Mouse (Mus musculus) hindbrain, postnatal 0 days (tissue): Measurements from ENCODE around the gene Nos2. TPM values are rescaled to one million over a fixed set of nuclear protein-coding genes. Genes with fewer than 3 reads are reported as not detected.
A peak's percentile ranks its signal among the peaks of the same experiment; 100 is the strongest.

ENCODE experiments used
- ATAC-seq: fragments of 200-750 bp; cut with Nextera tagmentation; 2 replicates; pipeline ENCODE4 v1.8.0; 2017; ENCODE audit warnings: mild to moderate bottlenecking, moderate TSS enrichment, moderate library complexity
- DNase-seq: peaks from one replicate; pipeline ENCODE4 v3.0.0-alpha.2; 2015; ENCODE audit warnings: low spot score
- H3K27ac ChIP-seq: fragments of 300-500 bp; sonication (generic); 2 replicates; pipeline ENCODE4 v1.5.1; 2014; ENCODE audit warnings: mild to moderate bottlenecking
- H3K27me3 ChIP-seq: fragments of 300-500 bp; sonication (generic); 2 replicates; pipeline ENCODE4 v1.6.1; 2014; ENCODE audit warnings: low read length, mixed read lengths; ENCODE audit not compliant: insufficient read depth
- H3K36me3 ChIP-seq: fragments of 300-500 bp; sonication (generic); 2 replicates; pipeline ENCODE4 v1.6.1; 2014; ENCODE audit warnings: low read length, mixed read lengths; ENCODE audit not compliant: insufficient read depth
- H3K4me1 ChIP-seq: fragments of 300-500 bp; sonication (generic); 2 replicates; pipeline ENCODE4 v1.6.1; 2014; ENCODE audit warnings: antibody characterized with exemption, low read length, mixed read lengths; ENCODE audit not compliant: insufficient read depth
- H3K4me2 ChIP-seq: fragments of 300-500 bp; sonication (generic); 2 replicates; pipeline ENCODE4 v1.6.1; 2014; ENCODE audit warnings: low read depth, mild to moderate bottlenecking, low read length, moderate library complexity, mixed read lengths
- H3K4me3 ChIP-seq: fragments of 300-500 bp; sonication (generic); 2 replicates; pipeline ENCODE4 v1.5.1; 2014; ENCODE audit warnings: low read length
- H3K9ac ChIP-seq: fragments of 300-500 bp; sonication (generic); replicated peaks from 2 replicates; pipeline ENCODE4 v1.6.1; 2014; ENCODE audit warnings: mild to moderate bottlenecking, low read length, moderate library complexity, mixed read lengths
- H3K9me3 ChIP-seq: fragments of 300-500 bp; sonication (generic); 2 replicates; pipeline ENCODE4 v1.6.1; 2016; ENCODE audit warnings: low read length, mixed read lengths
- CTCF ChIP-seq: IDR thresholded peaks from 2 replicates; pipeline ENCODE4 v1.5.1; 2016; ENCODE audit warnings: antibody characterized with exemption, control low read depth, low read depth
- WGBS: fragments of 180-500 bp; shearing (Covaris S2); extraction: QIAGEN DNeasy Blood & Tissue Kit; methylation state at CpG from one replicate; pipeline ENCODE4 v1.1.7; 2014; 5-methylcytosine and 5-hydroxymethylcytosine counted together
- polyA plus RNA-seq: library from polyadenylated mRNA; unstranded; fragments of >200 nt; fragmentation: Nextera tagmentation; extraction: Ambion mirVana; gene quantifications from 2 replicates; pipeline ENCODE4 v1.2.1, GENCODE M21; 2015
- total RNA-seq: library from RNA; depleted of rRNA; stranded (reverse); fragments of >200 nt; gene quantifications from 2 replicates; pipeline ENCODE4 v1.2.3, GENCODE M21; 2014

Nos2 gene
- total and polyA plus RNA-seq, 2 experiments from 2014 or later = 0.21 to 0.41 TPM

- Histone ChIP-seq H3K9me3 (no peaks in the 10 kb centered on the region), H3K9ac (no peak overlapping the region), H3K27ac (no peak overlapping the region), H3K4me2 (no peak overlapping the region), H3K4me1 (0 out of 2 replicates have a peak, but pooled peaks cover 5% of the 10 kb centered on the region), H3K36me3 (no peaks in the 10 kb centered on the region), H3K27me3 (peaks cover 24% of the 10 kb centered on the region), H3K4me3 (no peak overlapping the region)
- no peak for TF ChIP-seq CTCF
- DNase-seq (peak; percentile 88), ATAC-seq (peak; percentile 76)
- 25% methylated on average over 5 of the region's 5 CpGs for WGBS
Observed at GRCm38 (mm10) chr11:78929345-78929744, 8.8 kb downstream of the Nos2 start.

- no peak for TF ChIP-seq CTCF
- no peak for DNase-seq
- Histone ChIP-seq H3K27me3 (no peaks in the 10 kb centered on the region), H3K9me3 (no peaks in the 10 kb centered on the region), H3K4me1 (0 out of 2 replicates have a peak, but pooled peaks cover 1% of the 10 kb centered on the region), H3K4me3 (no peak overlapping the region), H3K9ac (no peak overlapping the region), H3K4me2 (no peak overlapping the region), H3K36me3 (no peaks in the 10 kb centered on the region), H3K27ac (no peak overlapping the region)
- 78% methylated on average over 7 of the region's 7 CpGs for WGBS
- no peak for ATAC-seq
Observed at GRCm38 (mm10) chr11:78934307-78934706, 13.7 kb downstream of the Nos2 start.

- Histone ChIP-seq H3K4me1 (no peaks in the 10 kb centered on the region), H3K27ac (no peak overlapping the region), H3K4me3 (no peak overlapping the region), H3K4me2 (no peak overlapping the region), H3K27me3 (no peaks in the 10 kb centered on the region), H3K9ac (no peak overlapping the region), H3K9me3 (no peaks in the 10 kb centered on the region), H3K36me3 (no peaks in the 10 kb centered on the region)
- no peak for TF ChIP-seq CTCF
- DNase-seq (no peak), ATAC-seq (no peak)
- 78% methylated on average over 4 of the region's 4 CpGs for WGBS
Observed at GRCm38 (mm10) chr11:78934727-78935126, 14.1 kb downstream of the Nos2 start.

- Histone ChIP-seq H3K36me3 (no peaks in the 10 kb centered on the region), H3K27ac (no peak overlapping the region), H3K9ac (no peak overlapping the region), H3K27me3 (no peaks in the 10 kb centered on the region), H3K4me3 (no peak overlapping the region), H3K4me2 (no peak overlapping the region), H3K4me1 (no peaks in the 10 kb centered on the region), H3K9me3 (no peaks in the 10 kb centered on the region)
- TF ChIP-seq CTCF = no peak
- 77% methylated on average over 6 of the region's 6 CpGs for WGBS
- DNase-seq = no peak
- no peak for ATAC-seq
Observed at GRCm38 (mm10) chr11:78935178-78935577, 14.6 kb downstream of the Nos2 start.

- DNase-seq (no peak), ATAC-seq (no peak)
- H3K4me2 ChIP-seq = no peak overlapping the region
- 88% methylated on average over 1 of the region's 1 CpGs for WGBS
- H3K27me3 ChIP-seq = no peaks in the 10 kb centered on the region
- no peak overlapping the region for H3K27ac ChIP-seq
- no peaks in the 10 kb centered on the region for H3K9me3 ChIP-seq
- H3K36me3 ChIP-seq = no peaks in the 10 kb centered on the region
- H3K4me1 ChIP-seq = no peaks in the 10 kb centered on the region
- no peak overlapping the region for H3K4me3 ChIP-seq
- no peak overlapping the region for H3K9ac ChIP-seq
- TF ChIP-seq CTCF = no peak
Observed at GRCm38 (mm10) chr11:78943083-78943482, 22.5 kb downstream of the Nos2 start.

GRCm38 (mm10) chr11:78950365-78950764 is 29.8 kb downstream of the Nos2 start:
- no peak overlapping the region for H3K4me3 ChIP-seq
- no peaks in the 10 kb centered on the region for H3K27me3 ChIP-seq
- H3K4me2 ChIP-seq = no peak overlapping the region
- no peak overlapping the region for H3K9ac ChIP-seq
- no peak for TF ChIP-seq CTCF
- ATAC-seq = no peak
- DNase-seq = no peak
- H3K4me1 ChIP-seq = no peaks in the 10 kb centered on the region
- 62% methylated on average over 8 of the region's 8 CpGs for WGBS
- H3K27ac ChIP-seq = no peak overlapping the region
- no peaks in the 10 kb centered on the region for H3K36me3 ChIP-seq
- H3K9me3 ChIP-seq = no peaks in the 10 kb centered on the region

GRCm38 (mm10) chr11:78952467-78952866 is 31.9 kb downstream of the Nos2 start:
- Histone ChIP-seq H3K9me3 (no peaks in the 10 kb centered on the region), H3K9ac (no peak overlapping the region), H3K27ac (no peak overlapping the region), H3K4me2 (peak overlapping the region; percentile 45), H3K27me3 (no peaks in the 10 kb centered on the region), H3K4me1 (no peaks in the 10 kb centered on the region), H3K4me3 (peak overlapping the region; percentile 11; the same call in 1 of the 2 replicates), H3K36me3 (no peaks in the 10 kb centered on the region)
- 9% methylated on average over 17 of the region's 17 CpGs for WGBS
- DNase-seq (peak; percentile 35), ATAC-seq (no peak)
- no peak for TF ChIP-seq CTCF
